Mouse (Mus musculus) CH12.LX (cell line): ENCODE results near the gene Tubgcp6. TPM values are rescaled to one million over a fixed set of nuclear protein-coding genes. Genes with fewer than 3 reads are reported as not detected.

Source experiments
- DNase-seq: peaks from one replicate; pipeline ENCODE4 v3.0.0-alpha.2; 2013; ENCODE audit errors: extremely low read depth
- H3K27ac ChIP-seq: 2 replicates; pipeline ENCODE4 v1.5.1; 2012; ENCODE audit warnings: low read depth, mild to moderate bottlenecking, control low read depth, moderate library complexity; ENCODE audit not compliant: insufficient read depth
- H3K27me3 ChIP-seq: replicated peaks from 2 replicates; pipeline ENCODE3; 2012; ENCODE audit warnings: inconsistent platforms
- H3K36me3 ChIP-seq, 2 experiments: replicated peaks in 1 of 2; 2 replicates each; pipeline versions ENCODE3 to v1.6.1; 2012; ENCODE audit warnings: inconsistent platforms in 1 of 2, low read length in 1 of 2, mild to moderate bottlenecking in 1 of 2, mixed read lengths in 1 of 2, moderate library complexity in 1 of 2; ENCODE audit not compliant: control insufficient read depth in 1 of 2, insufficient read depth in 1 of 2
- H3K4me1 ChIP-seq, 2 experiments: 2 replicates each; pipeline ENCODE4 v1.6.1; 2012; ENCODE audit warnings: inconsistent platforms in 1 of 2, moderate library complexity in 1 of 2; ENCODE audit not compliant: insufficient read depth in 2 of 2, control insufficient read depth in 1 of 2
- H3K4me2 ChIP-seq: 2 replicates; pipeline ENCODE4 v1.6.1; 2012; ENCODE audit warnings: low read depth, mild to moderate bottlenecking, control low read depth; ENCODE audit not compliant: poor library complexity, insufficient read depth, severe bottlenecking
- H3K4me3 ChIP-seq, 3 experiments: fragments of 150-350 bp in 1 of 3; sonication (generic) in 1 of 3; replicated peaks in 1 of 3; 2 replicates each; pipeline versions ENCODE3 to v1.5.1; 2011 to 2012; ENCODE audit warnings: low read depth in 2 of 3, low read length in 2 of 3, mild to moderate bottlenecking in 2 of 3, moderate library complexity in 2 of 3, control low read depth in 1 of 3, improper control_type of control experiment in 1 of 3, inconsistent platforms in 1 of 3, mixed read lengths in 1 of 3; ENCODE audit not compliant: poor library complexity in 1 of 3
- H3K79me2 ChIP-seq: replicated peaks from 2 replicates; pipeline ENCODE4 v1.6.1; 2012; ENCODE audit warnings: mild to moderate bottlenecking, moderate library complexity; ENCODE audit not compliant: control insufficient read depth, poor library complexity, insufficient read depth, severe bottlenecking; ENCODE audit errors: extremely low read depth
- H3K9ac ChIP-seq: 2 replicates; pipeline ENCODE4 v1.6.1; 2012; ENCODE audit warnings: low read depth, mild to moderate bottlenecking, control low read depth, moderate library complexity; ENCODE audit not compliant: insufficient read depth
- H3K9me3 ChIP-seq: replicated peaks from 2 replicates; pipeline ENCODE3; 2012; ENCODE audit warnings: low read length, inconsistent platforms, mixed read lengths
- BHLHE40 ChIP-seq: IDR thresholded peaks from 2 replicates; pipeline ENCODE4 v1.6.1; 2011; ENCODE audit warnings: mild to moderate bottlenecking, low read depth, low read length, improper control_type of control experiment
- CHD1 ChIP-seq: IDR thresholded peaks from 2 replicates; pipeline ENCODE4 v1.6.1; 2012; ENCODE audit warnings: low read depth, low read length, improper control_type of control experiment, inconsistent platforms
- CHD2 ChIP-seq: IDR thresholded peaks from 2 replicates; pipeline ENCODE4 v1.6.1; 2011; ENCODE audit warnings: low read length, improper control_type of control experiment
- CTCF ChIP-seq, 2 experiments: IDR thresholded peaks in 1 of 2; conservative IDR thresholded peaks in 1 of 2; 2 replicates each; pipeline ENCODE4 v1.5.1; 2011 to 2012; ENCODE audit warnings: low read depth in 2 of 2, low read length in 2 of 2, improper control_type of control experiment in 1 of 2, inconsistent platforms in 1 of 2, mild to moderate bottlenecking in 1 of 2, moderate library complexity in 1 of 2
- ELF1 ChIP-seq: IDR thresholded peaks from 2 replicates; pipeline ENCODE4 v1.6.1; 2014; ENCODE audit warnings: low read depth, mild to moderate bottlenecking, inconsistent platforms, low read length, improper control_type of control experiment
- EP300 ChIP-seq: IDR thresholded peaks from 2 replicates; pipeline ENCODE4 v1.6.1; 2011; ENCODE audit warnings: low read length, improper control_type of control experiment
- ETS1 ChIP-seq: conservative IDR thresholded peaks from 2 replicates; pipeline ENCODE4 v1.6.1; 2012; ENCODE audit warnings: low read depth, mild to moderate bottlenecking, inconsistent platforms, low read length, improper control_type of control experiment, moderate library complexity
- GABPA ChIP-seq: IDR thresholded peaks from 2 replicates; pipeline ENCODE4 v1.6.1; 2012; ENCODE audit warnings: low read depth, low read length, improper control_type of control experiment, inconsistent platforms; ENCODE audit not compliant: insufficient replicate concordance
- HCFC1 ChIP-seq: IDR thresholded peaks from 2 replicates; pipeline ENCODE4 v1.6.1; 2012; ENCODE audit warnings: low read depth, mild to moderate bottlenecking, inconsistent platforms, low read length, improper control_type of control experiment
- IRF4 ChIP-seq: IDR thresholded peaks from 2 replicates; pipeline ENCODE4 v1.6.1; 2014; ENCODE audit warnings: low read depth, mild to moderate bottlenecking, inconsistent platforms, low read length, improper control_type of control experiment
- JUN ChIP-seq: IDR thresholded peaks from 2 replicates; pipeline ENCODE4 v1.6.1; 2011; ENCODE audit warnings: low read depth, mild to moderate bottlenecking, low read length, improper control_type of control experiment, moderate library complexity; ENCODE audit not compliant: insufficient read depth
- KAT2A ChIP-seq: IDR thresholded peaks from 2 replicates; pipeline ENCODE4 v1.6.1; 2012; ENCODE audit warnings: low read length, improper control_type of control experiment, inconsistent platforms; ENCODE audit not compliant: insufficient replicate concordance
- MEF2A ChIP-seq: IDR thresholded peaks from 2 replicates; pipeline ENCODE4 v1.6.1; 2014; ENCODE audit warnings: low read depth, mild to moderate bottlenecking, inconsistent platforms, low read length, improper control_type of control experiment, borderline replicate concordance
- MXI1 ChIP-seq: IDR thresholded peaks from 2 replicates; pipeline ENCODE4 v1.6.1; 2011; ENCODE audit warnings: mild to moderate bottlenecking, low read depth, low read length, improper control_type of control experiment
- MYC ChIP-seq: IDR thresholded peaks from 2 replicates; pipeline ENCODE4 v1.6.1; 2011; ENCODE audit warnings: low read depth, mild to moderate bottlenecking, improper control_type of control experiment, low read length
- PAX5 ChIP-seq: IDR thresholded peaks from 2 replicates; pipeline ENCODE4 v1.6.1; 2012; ENCODE audit warnings: low read length, inconsistent platforms, mixed read lengths
- RAD21 ChIP-seq: IDR thresholded peaks from 2 replicates; pipeline ENCODE4 v1.6.1; 2011; ENCODE audit warnings: low read depth, mild to moderate bottlenecking, low read length, improper control_type of control experiment, moderate library complexity
- RCOR1 ChIP-seq: conservative IDR thresholded peaks from 2 replicates; pipeline ENCODE4 v1.6.1; 2012; ENCODE audit warnings: low read depth, mild to moderate bottlenecking, inconsistent platforms, low read length, improper control_type of control experiment
- SIN3A ChIP-seq: IDR thresholded peaks from 2 replicates; pipeline ENCODE4 v1.6.1; 2012; ENCODE audit warnings: low read length, improper control_type of control experiment, inconsistent platforms
- TBP ChIP-seq: conservative IDR thresholded peaks from 2 replicates; pipeline ENCODE4 v1.6.1; 2011; ENCODE audit warnings: low read depth, low read length, improper control_type of control experiment
- TCF12 ChIP-seq: IDR thresholded peaks from 2 replicates; pipeline ENCODE4 v1.6.1; 2014; ENCODE audit warnings: low read depth, mild to moderate bottlenecking, inconsistent platforms, low read length, improper control_type of control experiment
- UBTF ChIP-seq: IDR thresholded peaks from 2 replicates; pipeline ENCODE4 v1.6.1; 2012; ENCODE audit warnings: low read depth, mild to moderate bottlenecking, inconsistent platforms, low read length, improper control_type of control experiment, moderate library complexity
- USF1 ChIP-seq: IDR thresholded peaks from 2 replicates; pipeline ENCODE4 v1.6.1; 2014; ENCODE audit warnings: low read depth, mild to moderate bottlenecking, inconsistent platforms, low read length, improper control_type of control experiment
- USF2 ChIP-seq: conservative IDR thresholded peaks from 2 replicates; pipeline ENCODE4 v1.6.1; 2011; ENCODE audit warnings: low read depth, low read length, improper control_type of control experiment
- ZC3H11A ChIP-seq: IDR thresholded peaks from 2 replicates; pipeline ENCODE4 v1.6.1; 2012; ENCODE audit warnings: low read depth, mild to moderate bottlenecking, inconsistent platforms, low read length, improper control_type of control experiment
- ZKSCAN1 ChIP-seq: IDR thresholded peaks from 2 replicates; pipeline ENCODE4 v1.6.1; 2012; ENCODE audit warnings: low read depth, inconsistent platforms, low read length, improper control_type of control experiment, borderline replicate concordance
- dilution Hi-C: fragments of 300-500 bp; cut with MboI; formaldehyde crosslinking; loops from 2 replicates; pipeline ENCODE4 v1.14.3; 2020; ENCODE audit warnings: low sequenced_read_pairs; ENCODE audit not compliant: extremely low pct_unique_long_range_greater_than_20kb, extremely low pct_ligation_motif_present
- in situ Hi-C: fragments of 300-500 bp; cut with MboI; formaldehyde crosslinking; loops from 3 replicates; pipeline ENCODE4 v1.14.3; 2019; ENCODE audit warnings: low sequenced_read_pairs, low pct_ligation_motif_present, low pct_unique_long_range_greater_than_20kb, mixed read lengths
- polyA plus RNA-seq: library from polyadenylated mRNA; unstranded; fragments of >175 nt; gene quantifications from 2 replicates; pipeline ENCODE4 v1.2.1, GENCODE M21; 2012; ENCODE audit warnings: low read depth; ENCODE audit not compliant: insufficient read length
- total RNA-seq, 2 experiments: library from RNA; depleted of rRNA; stranded (reverse); fragments of 300-350 nt in 1 of 2; fragments of >200 nt in 1 of 2; gene quantifications; 2 replicates each; pipeline ENCODE4 v1.2.3; 2012 to 2014

Tubgcp6 gene
- total and polyA plus RNA-seq, 3 experiments: 12.7 to 17.0 (median 13.3) TPM

- Histone ChIP-seq H3K4me3 (peak overlapping the region; percentile 51 to 69 (median 54)), H3K9ac (peak overlapping the region; percentile 46), H3K4me1 (peaks cover 18 to 59% of the 10 kb centered on the region in 2 experiments), H3K27me3 (peaks cover 1% of the 10 kb centered on the region), H3K79me2 (no peaks in the 10 kb centered on the region), H3K4me2 (peak overlapping the region; percentile 64), H3K36me3 (peaks cover 6 to 9% of the 10 kb centered on the region in 2 experiments), H3K9me3 (no peaks in the 10 kb centered on the region), H3K27ac (no peak overlapping the region)
- no peak for DNase-seq
- dilution Hi-C loops (no loop called here), in situ Hi-C loops (loop anchor here (5.0 kb wide), 1 partner anchor 35 kb away; no protein-coding TSS in a partner anchor)
- TF ChIP-seq RAD21: no peak
- TF ChIP-seq CHD2: no peak
- TF ChIP-seq ZC3H11A: no peak
- TF ChIP-seq RCOR1: no peak
- TF ChIP-seq CTCF (conservative IDR thresholded peaks at IDR 0.05 in 1 of 2, IDR thresholded peaks at IDR 0.05 in 1 of 2; ENCODE audit: low read depth in 2 of 2, low read length in 2 of 2): no peak
- TF ChIP-seq GABPA: no peak
- TF ChIP-seq USF2: no peak
- no peak for TF ChIP-seq ETS1
- no peak for TF ChIP-seq MYC
- no peak for TF ChIP-seq USF1
- no peak for TF ChIP-seq TBP
- no peak for TF ChIP-seq SIN3A
- no peak for TF ChIP-seq MXI1
- no peak for TF ChIP-seq JUN
- no peak for TF ChIP-seq ZKSCAN1
These were observed 49.5 kb upstream of the Tubgcp6 start for GRCm38 (mm10) chr15:89172276-89172935.

- Histone ChIP-seq H3K27me3 (peaks cover 1% of the 10 kb centered on the region), H3K4me2 (no peak overlapping the region; the same call in 1 of the 2 replicates), H3K79me2 (no peaks in the 10 kb centered on the region), H3K36me3 (peaks cover 10 to 13% of the 10 kb centered on the region in 2 experiments), H3K9me3 (no peaks in the 10 kb centered on the region), H3K9ac (no peak overlapping the region), H3K27ac (no peak overlapping the region), H3K4me3 (no peak overlapping the region), H3K4me1 (peaks cover 11 to 51% of the 10 kb centered on the region in 2 experiments; a peak in 3 of 4 replicates)
- no peak for TF ChIP-seq USF1
- TF ChIP-seq USF2: no peak
- TF ChIP-seq BHLHE40: no peak
- no peak for TF ChIP-seq TCF12
- TF ChIP-seq MEF2A: no peak
- TF ChIP-seq ZC3H11A: no peak
- TF ChIP-seq KAT2A: no peak
- TF ChIP-seq RCOR1: no peak
- TF ChIP-seq CHD1: no peak
- no peak for TF ChIP-seq ZKSCAN1
- TF ChIP-seq UBTF: no peak
- TF ChIP-seq ELF1: no peak
- no peak for TF ChIP-seq PAX5
- no peak for TF ChIP-seq HCFC1
- no peak for TF ChIP-seq IRF4
- TF ChIP-seq RAD21: no peak
- no peak for TF ChIP-seq EP300
- no peak for TF ChIP-seq MXI1
- no peak for TF ChIP-seq CHD2
- TF ChIP-seq JUN: no peak
- DNase-seq: no peak
- in situ Hi-C loops (loop anchor here (5.0 kb wide), 1 partner anchor 36 kb away; no protein-coding TSS in a partner anchor), dilution Hi-C loops (no loop called here)
These were observed 48.7 kb upstream of the Tubgcp6 start for GRCm38 (mm10) chr15:89171526-89172051.
